Mouse (Mus musculus) liver, adult (tissue): ENCODE data around the gene Sirpb1a.
"Not testable (repeated sequence)": the region's sequence is repeated elsewhere in the genome, so short reads cannot be mapped to it uniquely, and the experiment has no call there.

Experiments used
- GATA4 ChIP-seq: IDR thresholded peaks from 2 replicates; pipeline ENCODE4 v1.6.1; 2014; ENCODE audit warnings: mild to moderate bottlenecking, low read length; ENCODE audit not compliant: insufficient replicate concordance

Gene Sirpb1a

GRCm38 (mm10) chr3:15426447-15426846 is at the start of gene Sirpb1a:
Gene Sirpb1a (minus strand): TSS chr3:15426520.
- TF ChIP-seq GATA4: not testable (repeated sequence)

GRCm38 (mm10) chr3:15427917-15428316 is 1.6 kb upstream of the Sirpb1a start:
- no peak for TF ChIP-seq GATA4

GRCm38 (mm10) chr3:15340287-15340686 is 86.0 kb downstream of the Sirpb1a start:
- no peak for TF ChIP-seq GATA4

GRCm38 (mm10) chr3:15334182-15334581 is 92.1 kb downstream of the Sirpb1a start:
- TF ChIP-seq GATA4: no peak

- TF ChIP-seq GATA4: no peak
Observed at GRCm38 (mm10) chr3:15332063-15332462, 94.3 kb downstream of the Sirpb1a start, which contains the start of gene Gm9733. Gene Gm9733 (minus strand): TSS chr3:15332302.

GRCm38 (mm10) chr3:15331545-15331944 is 94.8 kb downstream of the Sirpb1a start:
- TF ChIP-seq GATA4: no peak

- TF ChIP-seq GATA4: no peak
Observed at GRCm38 (mm10) chr3:15329549-15329948, 96.8 kb downstream of the Sirpb1a start.
